Mouse (Mus musculus) CH12.LX (cell line): ENCODE results near the gene Tank. TPM values are rescaled to one million over a fixed set of nuclear protein-coding genes. Genes with fewer than 3 reads are reported as not detected.

Source experiments
- DNase-seq: peaks from one replicate; pipeline ENCODE4 v3.0.0-alpha.2; 2013; ENCODE audit errors: extremely low read depth
- H3K27ac ChIP-seq: 2 replicates; pipeline ENCODE4 v1.5.1; 2012; ENCODE audit warnings: low read depth, mild to moderate bottlenecking, control low read depth, moderate library complexity; ENCODE audit not compliant: insufficient read depth
- H3K27me3 ChIP-seq: replicated peaks from 2 replicates; pipeline ENCODE3; 2012; ENCODE audit warnings: inconsistent platforms
- H3K36me3 ChIP-seq, 2 experiments: replicated peaks in 1 of 2; 2 replicates each; pipeline versions ENCODE3 to v1.6.1; 2012; ENCODE audit warnings: inconsistent platforms in 1 of 2, low read length in 1 of 2, mild to moderate bottlenecking in 1 of 2, mixed read lengths in 1 of 2, moderate library complexity in 1 of 2; ENCODE audit not compliant: control insufficient read depth in 1 of 2, insufficient read depth in 1 of 2
- H3K4me1 ChIP-seq, 2 experiments: 2 replicates each; pipeline ENCODE4 v1.6.1; 2012; ENCODE audit warnings: inconsistent platforms in 1 of 2, moderate library complexity in 1 of 2; ENCODE audit not compliant: insufficient read depth in 2 of 2, control insufficient read depth in 1 of 2
- H3K4me2 ChIP-seq: 2 replicates; pipeline ENCODE4 v1.6.1; 2012; ENCODE audit warnings: low read depth, mild to moderate bottlenecking, control low read depth; ENCODE audit not compliant: poor library complexity, insufficient read depth, severe bottlenecking
- H3K4me3 ChIP-seq, 3 experiments: fragments of 150-350 bp in 1 of 3; sonication (generic) in 1 of 3; replicated peaks in 1 of 3; 2 replicates each; pipeline versions ENCODE3 to v1.5.1; 2011 to 2012; ENCODE audit warnings: low read depth in 2 of 3, low read length in 2 of 3, mild to moderate bottlenecking in 2 of 3, moderate library complexity in 2 of 3, control low read depth in 1 of 3, improper control_type of control experiment in 1 of 3, inconsistent platforms in 1 of 3, mixed read lengths in 1 of 3; ENCODE audit not compliant: poor library complexity in 1 of 3
- H3K79me2 ChIP-seq: replicated peaks from 2 replicates; pipeline ENCODE4 v1.6.1; 2012; ENCODE audit warnings: mild to moderate bottlenecking, moderate library complexity; ENCODE audit not compliant: control insufficient read depth, poor library complexity, insufficient read depth, severe bottlenecking; ENCODE audit errors: extremely low read depth
- H3K9ac ChIP-seq: 2 replicates; pipeline ENCODE4 v1.6.1; 2012; ENCODE audit warnings: low read depth, mild to moderate bottlenecking, control low read depth, moderate library complexity; ENCODE audit not compliant: insufficient read depth
- H3K9me3 ChIP-seq: replicated peaks from 2 replicates; pipeline ENCODE3; 2012; ENCODE audit warnings: low read length, inconsistent platforms, mixed read lengths
- BHLHE40 ChIP-seq: IDR thresholded peaks from 2 replicates; pipeline ENCODE4 v1.6.1; 2011; ENCODE audit warnings: mild to moderate bottlenecking, low read depth, low read length, improper control_type of control experiment
- CHD1 ChIP-seq: IDR thresholded peaks from 2 replicates; pipeline ENCODE4 v1.6.1; 2012; ENCODE audit warnings: low read depth, low read length, improper control_type of control experiment, inconsistent platforms
- ELF1 ChIP-seq: IDR thresholded peaks from 2 replicates; pipeline ENCODE4 v1.6.1; 2014; ENCODE audit warnings: low read depth, mild to moderate bottlenecking, inconsistent platforms, low read length, improper control_type of control experiment
- EP300 ChIP-seq: IDR thresholded peaks from 2 replicates; pipeline ENCODE4 v1.6.1; 2011; ENCODE audit warnings: low read length, improper control_type of control experiment
- ETS1 ChIP-seq: conservative IDR thresholded peaks from 2 replicates; pipeline ENCODE4 v1.6.1; 2012; ENCODE audit warnings: low read depth, mild to moderate bottlenecking, inconsistent platforms, low read length, improper control_type of control experiment, moderate library complexity
- HCFC1 ChIP-seq: IDR thresholded peaks from 2 replicates; pipeline ENCODE4 v1.6.1; 2012; ENCODE audit warnings: low read depth, mild to moderate bottlenecking, inconsistent platforms, low read length, improper control_type of control experiment
- IRF4 ChIP-seq: IDR thresholded peaks from 2 replicates; pipeline ENCODE4 v1.6.1; 2014; ENCODE audit warnings: low read depth, mild to moderate bottlenecking, inconsistent platforms, low read length, improper control_type of control experiment
- JUN ChIP-seq: IDR thresholded peaks from 2 replicates; pipeline ENCODE4 v1.6.1; 2011; ENCODE audit warnings: low read depth, mild to moderate bottlenecking, low read length, improper control_type of control experiment, moderate library complexity; ENCODE audit not compliant: insufficient read depth
- JUND ChIP-seq: conservative IDR thresholded peaks from 2 replicates; pipeline ENCODE4 v1.6.1; 2011; ENCODE audit warnings: low read depth, low read length, improper control_type of control experiment
- KAT2A ChIP-seq: IDR thresholded peaks from 2 replicates; pipeline ENCODE4 v1.6.1; 2012; ENCODE audit warnings: low read length, improper control_type of control experiment, inconsistent platforms; ENCODE audit not compliant: insufficient replicate concordance
- MAFK ChIP-seq: IDR thresholded peaks from 2 replicates; pipeline ENCODE4 v1.6.1; 2011; ENCODE audit warnings: low read length, improper control_type of control experiment; ENCODE audit not compliant: insufficient replicate concordance
- MAX ChIP-seq: IDR thresholded peaks from 2 replicates; pipeline ENCODE4 v1.6.1; 2011; ENCODE audit warnings: low read length, improper control_type of control experiment
- MAZ ChIP-seq: IDR thresholded peaks from 2 replicates; pipeline ENCODE4 v1.6.1; 2012; ENCODE audit warnings: low read depth, mild to moderate bottlenecking, inconsistent platforms, low read length, improper control_type of control experiment, moderate library complexity
- MEF2A ChIP-seq: IDR thresholded peaks from 2 replicates; pipeline ENCODE4 v1.6.1; 2014; ENCODE audit warnings: low read depth, mild to moderate bottlenecking, inconsistent platforms, low read length, improper control_type of control experiment, borderline replicate concordance
- MXI1 ChIP-seq: IDR thresholded peaks from 2 replicates; pipeline ENCODE4 v1.6.1; 2011; ENCODE audit warnings: mild to moderate bottlenecking, low read depth, low read length, improper control_type of control experiment
- NRF1 ChIP-seq: IDR thresholded peaks from 2 replicates; pipeline ENCODE4 v1.6.1; 2014; ENCODE audit warnings: low read depth, mild to moderate bottlenecking, inconsistent platforms, low read length, improper control_type of control experiment, moderate library complexity
- RAD21 ChIP-seq: IDR thresholded peaks from 2 replicates; pipeline ENCODE4 v1.6.1; 2011; ENCODE audit warnings: low read depth, mild to moderate bottlenecking, low read length, improper control_type of control experiment, moderate library complexity
- SMC3 ChIP-seq: IDR thresholded peaks from 2 replicates; pipeline ENCODE4 v1.6.1; 2011; ENCODE audit warnings: low read depth, low read length, improper control_type of control experiment
- TCF12 ChIP-seq: IDR thresholded peaks from 2 replicates; pipeline ENCODE4 v1.6.1; 2014; ENCODE audit warnings: low read depth, mild to moderate bottlenecking, inconsistent platforms, low read length, improper control_type of control experiment
- UBTF ChIP-seq: IDR thresholded peaks from 2 replicates; pipeline ENCODE4 v1.6.1; 2012; ENCODE audit warnings: low read depth, mild to moderate bottlenecking, inconsistent platforms, low read length, improper control_type of control experiment, moderate library complexity
- USF2 ChIP-seq: conservative IDR thresholded peaks from 2 replicates; pipeline ENCODE4 v1.6.1; 2011; ENCODE audit warnings: low read depth, low read length, improper control_type of control experiment
- ZC3H11A ChIP-seq: IDR thresholded peaks from 2 replicates; pipeline ENCODE4 v1.6.1; 2012; ENCODE audit warnings: low read depth, mild to moderate bottlenecking, inconsistent platforms, low read length, improper control_type of control experiment
- ZNF384 ChIP-seq: IDR thresholded peaks from 2 replicates; pipeline ENCODE4 v1.6.1; 2012; ENCODE audit warnings: low read depth, low read length, improper control_type of control experiment, inconsistent platforms
- dilution Hi-C: fragments of 300-500 bp; cut with MboI; formaldehyde crosslinking; loops from 2 replicates; pipeline ENCODE4 v1.14.3; 2020; ENCODE audit warnings: low sequenced_read_pairs; ENCODE audit not compliant: extremely low pct_unique_long_range_greater_than_20kb, extremely low pct_ligation_motif_present
- in situ Hi-C: fragments of 300-500 bp; cut with MboI; formaldehyde crosslinking; loops from 3 replicates; pipeline ENCODE4 v1.14.3; 2019; ENCODE audit warnings: low sequenced_read_pairs, low pct_ligation_motif_present, low pct_unique_long_range_greater_than_20kb, mixed read lengths
- polyA plus RNA-seq: library from polyadenylated mRNA; unstranded; fragments of >175 nt; gene quantifications from 2 replicates; pipeline ENCODE4 v1.2.1, GENCODE M21; 2012; ENCODE audit warnings: low read depth; ENCODE audit not compliant: insufficient read length
- total RNA-seq, 2 experiments: library from RNA; depleted of rRNA; stranded (reverse); fragments of 300-350 nt in 1 of 2; fragments of >200 nt in 1 of 2; gene quantifications; 2 replicates each; pipeline ENCODE4 v1.2.3; 2012 to 2014

Tank gene
- total and polyA plus RNA-seq, 3 experiments, result 45.7 to 152 (median 68.7) TPM

- TF ChIP-seq MAFK, result no peak
- TF ChIP-seq USF2, result no peak
- TF ChIP-seq ZNF384, result no peak
- TF ChIP-seq JUN, result no peak
- TF ChIP-seq UBTF, result no peak; the same call in 1 of the 2 replicates
- TF ChIP-seq CHD1, result no peak
- TF ChIP-seq EP300, result peak; percentile 4; the same call in 1 of the 2 replicates
- 0 out of 2 replicates have a peak, but pooled peaks have one; percentile 51 for TF ChIP-seq MXI1
- TF ChIP-seq HCFC1, result no peak
- TF ChIP-seq ZC3H11A, result no peak
Observed at GRCm38 (mm10) chr2:61577696-61578062, 706 bp upstream of the Tank start (continued).

- Histone ChIP-seq H3K4me2 (peak overlapping the region; percentile 74), H3K9ac (peak overlapping the region; percentile 66), H3K4me1 (peaks cover 0 to 37% of the 10 kb centered on the region in 2 experiments; a peak in 2 of 4 replicates), H3K4me3 (peak overlapping the region; percentile 69 to 91 (median 88)), H3K27me3 (no peaks in the 10 kb centered on the region), H3K79me2 (peaks cover 39% of the 10 kb centered on the region), H3K36me3 (peaks cover 0 to 9% of the 10 kb centered on the region in 2 experiments), H3K27ac (peak overlapping the region; percentile 89), H3K9me3 (no peaks in the 10 kb centered on the region)
- TF ChIP-seq MAZ, result no peak
- TF ChIP-seq JUND, result 0 out of 2 replicates have a peak, but pooled peaks have one; percentile 17
- TF ChIP-seq KAT2A, result 0 out of 2 replicates have a peak, but pooled peaks have one; percentile 9
- no peak for TF ChIP-seq TCF12
- TF ChIP-seq RAD21, result no peak
- no peak for TF ChIP-seq SMC3
- TF ChIP-seq UBTF, result no peak
- no peak; the same call in 1 of the 2 replicates for TF ChIP-seq CHD1
- TF ChIP-seq MEF2A, result peak; percentile 43
- 0 out of 2 replicates have a peak, but pooled peaks have one; percentile 11 for TF ChIP-seq USF2
- peak; percentile 65 for TF ChIP-seq BHLHE40
- no peak; the same call in 1 of the 2 replicates for TF ChIP-seq ETS1
- TF ChIP-seq ELF1, result no peak
- TF ChIP-seq MXI1, result peak; percentile 21; the same call in 1 of the 2 replicates
- TF ChIP-seq NRF1, result no peak
- peak; percentile 58 for TF ChIP-seq EP300
- no peak for TF ChIP-seq ZNF384
- peak; percentile 61; the same call in 1 of the 2 replicates for TF ChIP-seq IRF4
- TF ChIP-seq MAFK, result no peak
- TF ChIP-seq MAX, result no peak
- peak; percentile 64 for DNase-seq
- in situ Hi-C loops, result no loop called here
- dilution Hi-C loops, result no loop called here
Observed at GRCm38 (mm10) chr2:61579501-61579990, 1.2 kb downstream of the Tank start.
